Mouse (Mus musculus): ENCODE data around the gene Clpsl2. TPM values are rescaled to one million over a fixed set of nuclear protein-coding genes. Genes with fewer than 3 reads are reported as not detected.

Gene Clpsl2
- polyA plus RNA-seq (2014; fragmentation: Nextera tagmentation; extraction: Ambion mirVana) = not detected in 2 replicates

DNA sequence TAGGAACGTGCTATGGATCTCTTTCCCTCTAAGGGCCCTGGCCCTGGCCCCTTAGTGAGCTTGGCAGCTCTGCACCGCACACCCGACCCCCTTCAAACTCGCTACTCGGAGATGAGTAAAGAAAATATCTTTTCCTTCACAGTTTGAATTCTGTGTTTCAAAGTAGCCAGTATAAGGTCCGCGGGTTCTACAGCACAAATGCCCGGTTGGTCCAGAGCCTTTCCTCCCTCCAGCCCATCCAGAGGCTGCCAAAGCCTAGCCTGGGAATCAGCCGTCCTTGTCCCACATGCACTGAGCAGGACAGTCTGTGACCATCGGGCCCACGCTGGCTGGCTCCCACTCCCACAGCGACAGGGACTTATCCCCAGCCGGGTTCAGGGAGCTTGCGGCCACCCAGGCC, at the start of gene Clpsl2:
TSS of gene Clpsl2 (plus strand) at position 301 of the 400 bp plus-strand sequence.
- Histone ChIP-seq H3K36me3 (ENCODE audit: control insufficient read depth, insufficient read depth, low read length) (no peaks in the 10 kb centered on the region), H3K27ac (ENCODE audit: low read depth, low read length) (no peak within 1 kb of the TSS), H3K4me2 (ENCODE audit: low read depth, low read length) (no peak within 1 kb of the TSS), H3K4me1 (ENCODE audit: control insufficient read depth, insufficient read depth, low read length) (no peaks in the 10 kb centered on the region), H3K9me3 (ENCODE audit: control insufficient read depth, low read length) (no peaks in the 10 kb centered on the region), H3K9ac (replicated peaks; ENCODE audit: low read depth, low read length) (no peak within 1 kb of the TSS), H3K27me3 (ENCODE audit: control insufficient read depth, insufficient read depth, low read length) (no peaks in the 10 kb centered on the region), H3K4me3 (ENCODE audit: low read depth, low read length) (no peak within 1 kb of the TSS)
- no peak for ATAC-seq (ENCODE audit: low read depth)
- 83% methylated on average over 14 of the region's 14 CpGs for WGBS

DNA sequence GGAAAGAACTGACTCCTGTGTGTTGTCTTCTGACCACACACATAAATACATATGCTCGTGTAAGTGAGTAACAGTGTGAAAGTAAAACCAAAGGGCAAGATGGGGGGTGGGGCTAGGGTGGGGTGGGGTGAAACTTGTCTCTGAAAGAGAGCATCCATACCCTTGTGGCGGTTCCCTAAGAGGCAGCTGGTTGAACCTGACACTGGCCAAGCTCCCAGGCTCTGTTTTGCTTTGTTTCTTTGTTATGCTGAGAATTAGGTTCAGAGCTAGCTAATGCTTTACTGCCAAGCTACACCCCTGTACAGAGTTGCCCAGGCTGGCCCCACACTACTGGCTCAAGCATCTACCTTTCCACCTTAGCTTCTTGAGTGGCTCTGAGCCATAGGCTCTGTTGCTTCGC, 48.7 kb upstream of the Clpsl2 start:
- 79% methylated on average over 3 of the region's 3 CpGs for WGBS
- no peak overlapping the region for H3K4me3 ChIP-seq (ENCODE audit: low read depth, low read length)
- H3K4me1 ChIP-seq (ENCODE audit: control insufficient read depth, insufficient read depth, low read length) = no peaks in the 10 kb centered on the region
- ATAC-seq (ENCODE audit: low read depth) = no peak
- H3K27ac ChIP-seq (ENCODE audit: low read depth, low read length) = no peak overlapping the region
- no peaks in the 10 kb centered on the region for H3K27me3 ChIP-seq (ENCODE audit: control insufficient read depth, insufficient read depth, low read length)
- no peak overlapping the region for H3K9ac ChIP-seq (replicated peaks; ENCODE audit: low read depth, low read length)
- H3K9me3 ChIP-seq (ENCODE audit: control insufficient read depth, low read length) = no peaks in the 10 kb centered on the region
- no peaks in the 10 kb centered on the region for H3K36me3 ChIP-seq (ENCODE audit: control insufficient read depth, insufficient read depth, low read length)
- H3K4me2 ChIP-seq (ENCODE audit: low read depth, low read length) = no peak overlapping the region

DNA sequence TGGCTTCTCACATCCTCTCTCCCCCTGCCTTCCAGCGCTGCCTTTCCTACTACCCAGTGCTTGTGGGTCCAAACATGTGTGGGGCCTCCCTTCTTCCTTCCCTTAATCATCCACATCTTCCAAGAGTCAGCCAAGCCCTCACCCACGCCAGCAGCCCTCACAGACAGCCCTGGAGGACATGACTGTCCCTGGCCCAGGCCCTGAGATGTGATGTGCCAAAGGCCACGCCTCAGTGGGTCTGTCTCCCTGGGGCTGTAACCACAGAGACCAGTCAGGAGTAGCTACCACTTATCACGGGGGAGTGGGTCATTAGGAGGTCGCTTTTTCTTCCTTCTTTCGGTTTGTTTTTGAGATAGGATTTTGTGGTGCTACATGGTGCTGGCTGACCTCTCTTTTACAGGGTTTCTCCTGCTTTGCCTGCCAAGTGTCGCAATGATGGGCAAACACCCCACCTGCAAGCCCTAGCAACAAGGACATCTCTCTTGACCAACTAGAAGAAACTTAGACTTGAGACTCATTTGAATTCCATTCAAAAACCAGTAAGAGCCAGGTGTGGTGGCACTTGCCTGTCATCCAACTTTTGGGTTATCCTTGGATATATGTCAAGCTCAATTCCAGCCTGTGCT, 46.9 kb upstream of the Clpsl2 start:
- H3K4me3 ChIP-seq (ENCODE audit: low read depth, low read length) = no peak overlapping the region
- no peaks in the 10 kb centered on the region for H3K9me3 ChIP-seq (ENCODE audit: control insufficient read depth, low read length)
- H3K27me3 ChIP-seq (ENCODE audit: control insufficient read depth, insufficient read depth, low read length) = no peaks in the 10 kb centered on the region
- no peak overlapping the region for H3K27ac ChIP-seq (ENCODE audit: low read depth, low read length)
- ATAC-seq (ENCODE audit: low read depth) = no peak
- H3K36me3 ChIP-seq (ENCODE audit: control insufficient read depth, insufficient read depth, low read length) = no peaks in the 10 kb centered on the region
- 62% methylated on average over 6 of the region's 7 CpGs for WGBS
- H3K4me1 ChIP-seq (ENCODE audit: control insufficient read depth, insufficient read depth, low read length) = no peaks in the 10 kb centered on the region
- no peak overlapping the region for H3K9ac ChIP-seq (replicated peaks; ENCODE audit: low read depth, low read length)
- no peak overlapping the region for H3K4me2 ChIP-seq (ENCODE audit: low read depth, low read length)

DNA sequence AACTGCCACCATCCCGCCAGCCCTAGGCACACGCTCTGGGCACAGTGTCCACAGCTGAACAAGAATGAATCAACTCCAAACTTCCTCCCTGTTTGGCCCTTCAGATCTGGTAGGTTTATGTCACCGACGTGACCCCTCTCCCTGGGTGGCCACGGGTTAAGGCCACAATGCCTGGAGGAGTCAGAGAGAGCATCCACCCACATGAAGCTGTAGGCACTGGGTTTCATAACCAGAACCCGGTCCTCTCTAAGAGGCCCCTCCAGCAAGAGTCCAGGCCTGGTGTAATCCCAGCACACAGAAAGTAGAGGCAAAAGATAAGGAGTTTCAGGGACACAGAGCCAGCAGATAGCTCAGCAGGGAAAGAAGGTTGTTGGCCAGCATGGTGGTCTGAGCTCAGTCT, 45.0 kb upstream of the Clpsl2 start:
- H3K4me3 ChIP-seq (ENCODE audit: low read depth, low read length) = no peak overlapping the region
- no peaks in the 10 kb centered on the region for H3K4me1 ChIP-seq (ENCODE audit: control insufficient read depth, insufficient read depth, low read length)
- no peaks in the 10 kb centered on the region for H3K27me3 ChIP-seq (ENCODE audit: control insufficient read depth, insufficient read depth, low read length)
- no peaks in the 10 kb centered on the region for H3K9me3 ChIP-seq (ENCODE audit: control insufficient read depth, low read length)
- H3K27ac ChIP-seq (ENCODE audit: low read depth, low read length) = no peak overlapping the region
- no peak for ATAC-seq (ENCODE audit: low read depth)
- no peak overlapping the region for H3K9ac ChIP-seq (replicated peaks; ENCODE audit: low read depth, low read length)
- H3K36me3 ChIP-seq (ENCODE audit: control insufficient read depth, insufficient read depth, low read length) = no peaks in the 10 kb centered on the region
- WGBS = 87% methylated on average over 6 of the region's 6 CpGs
- no peak overlapping the region for H3K4me2 ChIP-seq (ENCODE audit: low read depth, low read length)

DNA sequence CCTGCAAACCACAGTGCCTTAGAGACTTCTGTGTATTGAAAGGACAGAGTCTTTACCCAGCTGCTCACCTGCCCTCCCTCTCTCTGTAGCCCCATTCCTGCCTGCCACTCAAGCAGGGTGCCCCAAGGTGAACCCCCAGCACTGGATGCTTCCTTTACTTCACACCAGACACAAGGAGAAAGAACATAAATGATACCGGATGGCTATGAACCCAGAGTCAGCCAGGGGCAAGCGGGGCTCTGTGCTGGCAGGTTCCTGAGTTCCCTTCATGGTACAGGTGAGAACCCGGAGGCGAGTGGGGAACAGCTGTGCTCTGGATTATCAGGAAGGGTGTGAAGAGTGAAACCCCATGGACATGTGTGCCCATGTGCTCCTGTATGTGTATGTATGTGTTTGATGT, 43.6 kb upstream of the Clpsl2 start:
- Histone ChIP-seq H3K9me3 (ENCODE audit: control insufficient read depth, low read length) (no peaks in the 10 kb centered on the region), H3K27me3 (ENCODE audit: control insufficient read depth, insufficient read depth, low read length) (no peaks in the 10 kb centered on the region), H3K4me2 (ENCODE audit: low read depth, low read length) (no peak overlapping the region), H3K9ac (replicated peaks; ENCODE audit: low read depth, low read length) (no peak overlapping the region), H3K27ac (ENCODE audit: low read depth, low read length) (no peak overlapping the region), H3K4me3 (ENCODE audit: low read depth, low read length) (no peak overlapping the region), H3K4me1 (ENCODE audit: control insufficient read depth, insufficient read depth, low read length) (no peaks in the 10 kb centered on the region), H3K36me3 (ENCODE audit: control insufficient read depth, insufficient read depth, low read length) (no peaks in the 10 kb centered on the region)
- 98% methylated on average over 4 of the region's 4 CpGs for WGBS
- no peak for ATAC-seq (ENCODE audit: low read depth)

DNA sequence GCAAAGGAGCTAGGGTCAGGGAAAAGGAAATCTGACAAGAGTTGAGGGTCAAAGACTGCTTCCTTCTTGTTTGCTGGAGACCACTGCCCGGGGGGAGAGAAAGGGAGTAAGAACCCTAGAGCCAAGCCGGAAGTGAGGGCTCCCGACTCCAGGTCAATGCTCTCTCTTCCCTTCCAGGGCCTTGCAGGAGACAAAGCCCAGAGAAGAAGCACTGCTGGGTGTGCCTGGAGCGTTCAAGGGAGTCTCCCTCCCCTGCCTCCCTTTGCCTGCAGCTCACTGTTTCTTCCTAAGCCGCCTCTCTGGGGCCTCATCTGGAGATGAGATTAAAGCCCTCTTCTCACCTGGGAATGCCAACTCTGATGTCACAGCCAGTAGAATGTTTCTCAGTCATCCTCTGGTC, 42.3 kb upstream of the Clpsl2 start:
- Histone ChIP-seq H3K9me3 (ENCODE audit: control insufficient read depth, low read length) (no peaks in the 10 kb centered on the region), H3K9ac (replicated peaks; ENCODE audit: low read depth, low read length) (no peak overlapping the region), H3K36me3 (ENCODE audit: control insufficient read depth, insufficient read depth, low read length) (no peaks in the 10 kb centered on the region), H3K27me3 (ENCODE audit: control insufficient read depth, insufficient read depth, low read length) (no peaks in the 10 kb centered on the region), H3K4me2 (ENCODE audit: low read depth, low read length) (no peak overlapping the region), H3K4me3 (ENCODE audit: low read depth, low read length) (no peak overlapping the region), H3K27ac (ENCODE audit: low read depth, low read length) (no peak overlapping the region), H3K4me1 (ENCODE audit: control insufficient read depth, insufficient read depth, low read length) (no peaks in the 10 kb centered on the region)
- no peak for ATAC-seq (ENCODE audit: low read depth)
- WGBS = 24% methylated on average over 5 of the region's 5 CpGs

DNA sequence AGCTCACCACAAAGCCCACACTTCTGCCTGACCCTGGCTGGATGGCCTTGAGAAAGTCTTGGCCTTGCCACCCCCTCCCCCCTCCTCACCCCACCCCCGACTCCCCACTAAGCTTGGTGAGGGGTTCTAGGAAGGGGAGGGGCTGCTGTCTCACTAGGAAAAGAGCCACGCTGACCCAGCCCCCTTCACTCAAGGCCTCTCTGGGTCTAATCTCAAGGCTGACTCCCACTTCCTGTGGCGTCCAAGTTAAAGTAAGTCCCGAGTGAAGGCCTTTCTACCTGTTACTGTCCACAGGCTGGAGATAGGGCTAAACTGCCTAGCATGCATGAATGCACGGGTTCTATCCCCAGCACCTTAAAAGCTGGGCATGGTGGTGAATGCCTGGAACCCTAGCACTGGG, 41.7 kb upstream of the Clpsl2 start:
- Histone ChIP-seq H3K36me3 (ENCODE audit: control insufficient read depth, insufficient read depth, low read length) (no peaks in the 10 kb centered on the region), H3K27me3 (ENCODE audit: control insufficient read depth, insufficient read depth, low read length) (no peaks in the 10 kb centered on the region), H3K9me3 (ENCODE audit: control insufficient read depth, low read length) (no peaks in the 10 kb centered on the region), H3K4me2 (ENCODE audit: low read depth, low read length) (no peak overlapping the region), H3K9ac (replicated peaks; ENCODE audit: low read depth, low read length) (no peak overlapping the region), H3K4me3 (ENCODE audit: low read depth, low read length) (no peak overlapping the region), H3K4me1 (ENCODE audit: control insufficient read depth, insufficient read depth, low read length) (no peaks in the 10 kb centered on the region), H3K27ac (ENCODE audit: low read depth, low read length) (no peak overlapping the region)
- WGBS = 53% methylated on average over 4 of the region's 5 CpGs
- no peak for ATAC-seq (ENCODE audit: low read depth)

DNA sequence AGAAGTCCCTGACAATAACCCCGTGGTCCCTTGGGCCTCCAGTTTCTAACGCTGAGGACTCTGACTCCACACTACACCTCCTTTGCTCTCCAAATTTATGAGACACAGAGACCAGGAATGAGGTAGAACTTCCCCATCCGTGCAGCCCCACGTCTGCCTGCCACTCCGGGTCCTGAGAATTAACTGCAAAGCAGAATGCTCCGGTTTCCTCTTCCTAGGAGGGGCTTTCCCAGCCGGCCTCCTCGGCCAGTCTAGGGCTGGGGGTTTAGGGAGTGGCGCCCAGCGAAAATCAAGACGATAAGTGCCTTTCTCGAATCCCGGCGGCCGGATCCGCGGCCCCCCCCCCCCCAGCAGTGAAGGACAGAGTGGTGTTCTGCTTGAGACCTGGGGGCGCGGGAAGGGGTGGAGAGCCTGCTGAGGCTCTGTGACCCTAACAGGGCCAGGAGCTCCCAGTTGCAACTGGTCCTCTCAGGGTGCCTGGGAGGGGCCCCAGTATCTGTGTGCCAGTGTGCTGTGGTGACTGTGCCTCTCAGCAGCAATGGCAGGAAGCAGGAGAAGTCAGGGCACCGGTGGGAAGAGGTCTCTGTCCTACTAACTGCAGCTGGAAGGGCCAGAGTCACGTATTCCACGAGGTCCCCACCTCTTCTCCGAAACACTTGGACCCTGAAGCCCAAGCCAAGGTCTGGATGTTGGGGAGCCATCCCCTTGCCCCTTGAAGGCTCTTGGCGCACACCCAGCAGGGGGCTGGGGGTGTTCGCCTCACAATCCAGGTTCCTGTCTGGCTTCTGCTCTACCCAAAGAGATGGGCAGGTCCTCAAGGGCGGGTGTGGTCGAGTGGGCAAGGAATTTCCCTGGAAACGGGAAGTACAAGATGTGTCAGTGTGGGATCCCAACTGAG, 38.5 kb upstream of the Clpsl2 start:
- H3K27ac ChIP-seq (ENCODE audit: low read depth, low read length) = no peak overlapping the region
- no peaks in the 10 kb centered on the region for H3K4me1 ChIP-seq (ENCODE audit: control insufficient read depth, insufficient read depth, low read length)
- no peak overlapping the region for H3K9ac ChIP-seq (replicated peaks; ENCODE audit: low read depth, low read length)
- no peaks in the 10 kb centered on the region for H3K27me3 ChIP-seq (ENCODE audit: control insufficient read depth, insufficient read depth, low read length)
- H3K4me3 ChIP-seq (ENCODE audit: low read depth, low read length) = no peak overlapping the region
- no peaks in the 10 kb centered on the region for H3K9me3 ChIP-seq (ENCODE audit: control insufficient read depth, low read length)
- WGBS = 3% methylated on average over 28 of the region's 28 CpGs
- no peaks in the 10 kb centered on the region for H3K36me3 ChIP-seq (ENCODE audit: control insufficient read depth, insufficient read depth, low read length)
- H3K4me2 ChIP-seq (ENCODE audit: low read depth, low read length) = no peak overlapping the region
- no peak for ATAC-seq (ENCODE audit: low read depth)

Measured in neural tube, embryonic 14.5 days (tissue).